Mouse (Mus musculus) stomach, embryonic 14.5 days (tissue): Measurements from ENCODE around the gene P2rx6. TPM values are rescaled to one million over a fixed set of nuclear protein-coding genes. Genes with fewer than 3 reads are reported as not detected.
A peak's percentile ranks its signal among the peaks of the same experiment; 100 is the strongest.

Experiments used
- ATAC-seq: fragments of 200-750 bp; cut with Nextera tagmentation; 2 replicates; pipeline ENCODE4 v1.8.0; 2017; ENCODE audit warnings: low read depth, moderate TSS enrichment; ENCODE audit not compliant: insufficient number of reproducible peaks, insufficient read depth, low FRiP score
- H3K27ac ChIP-seq: fragments of 300-500 bp; sonication (generic); 2 replicates; pipeline ENCODE4 v1.5.1; 2014; ENCODE audit warnings: mild to moderate bottlenecking, low read length, moderate library complexity, mixed read lengths
- H3K27me3 ChIP-seq: fragments of 300-500 bp; sonication (generic); 2 replicates; pipeline ENCODE4 v1.6.1; 2014; ENCODE audit warnings: low read length, control low read depth, mixed read lengths; ENCODE audit not compliant: control insufficient read depth, insufficient read depth
- H3K36me3 ChIP-seq: fragments of 300-500 bp; sonication (generic); 2 replicates; pipeline ENCODE4 v1.6.1; 2014; ENCODE audit warnings: mild to moderate bottlenecking, control low read depth, low read length, moderate library complexity, mixed read lengths; ENCODE audit not compliant: control insufficient read depth, insufficient read depth
- H3K4me1 ChIP-seq: fragments of 300-500 bp; sonication (generic); 2 replicates; pipeline ENCODE4 v1.6.1; 2014; ENCODE audit warnings: low read length, control low read depth, mixed read lengths; ENCODE audit not compliant: control insufficient read depth, insufficient read depth
- H3K4me2 ChIP-seq: fragments of 300-500 bp; sonication (generic); replicated peaks from 2 replicates; pipeline ENCODE4 v1.6.1; 2014; ENCODE audit warnings: low read depth, low read length, control low read depth
- H3K4me3 ChIP-seq: fragments of 300-500 bp; sonication (generic); 2 replicates; pipeline ENCODE4 v1.5.1; 2014; ENCODE audit warnings: low read depth, low read length, control low read depth
- H3K9ac ChIP-seq: fragments of 300-500 bp; sonication (generic); replicated peaks from 2 replicates; pipeline ENCODE4 v1.6.1; 2014; ENCODE audit warnings: low read depth, mild to moderate bottlenecking, control low read depth, low read length, moderate library complexity, mixed read lengths
- H3K9me3 ChIP-seq: fragments of 300-500 bp; sonication (generic); 2 replicates; pipeline ENCODE4 v1.6.1; 2016; ENCODE audit warnings: low read depth, low read length, control low read depth; ENCODE audit not compliant: control insufficient read depth
- WGBS: fragments of 180-500 bp; shearing (Covaris S2); extraction: QIAGEN DNeasy Blood & Tissue Kit; methylation state at CpG from one replicate; pipeline ENCODE4 v1.1.7; 2014; 5-methylcytosine and 5-hydroxymethylcytosine counted together
- polyA plus RNA-seq: library from polyadenylated mRNA; unstranded; fragments of >200 nt; fragmentation: Nextera tagmentation; extraction: Ambion mirVana; gene quantifications from 2 replicates; pipeline ENCODE4 v1.2.1, GENCODE M21; 2014

Gene P2rx6
- polyA plus RNA-seq, 1 experiment from 2014 or later: 0.93 TPM

GRCm38 (mm10) chr16:17564771-17565170 is 3.1 kb downstream of the P2rx6 start:
- Histone ChIP-seq H3K9me3 (no peaks in the 10 kb centered on the region), H3K27ac (no peak overlapping the region), H3K9ac (no peak overlapping the region), H3K4me1 (peaks cover 21% of the 10 kb centered on the region), H3K36me3 (no peaks in the 10 kb centered on the region), H3K4me2 (no peak overlapping the region), H3K27me3 (no peaks in the 10 kb centered on the region), H3K4me3 (no peak overlapping the region)
- 60% methylated on average over 3 of the region's 3 CpGs for WGBS
- no peak for ATAC-seq

GRCm38 (mm10) chr16:17566186-17566585 is 4.5 kb downstream of the P2rx6 start:
- H3K4me1 ChIP-seq: peaks cover 12% of the 10 kb centered on the region
- H3K27me3 ChIP-seq: no peaks in the 10 kb centered on the region
- H3K4me3 ChIP-seq: no peak overlapping the region
- H3K36me3 ChIP-seq: no peaks in the 10 kb centered on the region
- ATAC-seq: no peak
- no peak overlapping the region for H3K9ac ChIP-seq
- H3K9me3 ChIP-seq: no peaks in the 10 kb centered on the region
- no peak overlapping the region for H3K27ac ChIP-seq
- WGBS: 20% methylated on average over 4 of the region's 4 CpGs
- H3K4me2 ChIP-seq: no peak overlapping the region

GRCm38 (mm10) chr16:17575870-17576824 is 14.5 kb downstream of the P2rx6 start:
- peak; percentile 76 for ATAC-seq
- no peaks in the 10 kb centered on the region for H3K9me3 ChIP-seq
- 0 out of 2 replicates have a peak overlapping the region, but pooled peaks have one; percentile 18 for H3K9ac ChIP-seq
- H3K36me3 ChIP-seq: no peaks in the 10 kb centered on the region
- 14% methylated on average over 45 of the region's 45 CpGs for WGBS
- H3K27ac ChIP-seq: no peak overlapping the region
- peak overlapping the region; percentile 80 for H3K4me2 ChIP-seq
- H3K4me3 ChIP-seq: peak overlapping the region; percentile 55
- H3K4me1 ChIP-seq: peaks cover 4% of the 10 kb centered on the region; the same call in 1 of the 2 replicates
- H3K27me3 ChIP-seq: peaks cover 11% of the 10 kb centered on the region; the same call in 1 of the 2 replicates

DNA sequence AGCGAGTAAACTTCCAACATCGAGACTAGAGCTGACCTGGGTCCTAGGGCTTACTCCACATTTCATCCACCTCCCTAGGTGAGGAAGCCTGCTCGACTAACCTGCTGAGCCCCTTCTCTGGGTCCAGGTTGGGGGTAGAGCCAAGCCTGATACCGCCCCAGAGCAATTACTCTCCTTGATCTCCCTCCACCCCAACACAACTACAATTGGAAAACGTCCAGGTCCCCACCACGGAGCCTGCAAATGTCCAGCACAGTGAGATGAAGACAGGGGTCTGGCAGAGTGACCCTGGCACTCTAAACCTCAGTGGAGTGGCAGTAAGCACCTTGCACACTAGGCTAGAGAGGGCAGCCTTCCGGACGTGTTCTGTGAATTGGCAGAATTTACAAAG is 15.1 kb downstream of the P2rx6 start:
- 0 out of 2 replicates have a peak overlapping the region, but pooled peaks have one; percentile 18 for H3K9ac ChIP-seq
- H3K27me3 ChIP-seq: peaks cover 11% of the 10 kb centered on the region; the same call in 1 of the 2 replicates
- H3K27ac ChIP-seq: no peak overlapping the region
- H3K4me1 ChIP-seq: peaks cover 4% of the 10 kb centered on the region; the same call in 1 of the 2 replicates
- peak overlapping the region; percentile 55 for H3K4me3 ChIP-seq
- no peaks in the 10 kb centered on the region for H3K9me3 ChIP-seq
- H3K36me3 ChIP-seq: no peaks in the 10 kb centered on the region
- WGBS: 17% methylated on average over 8 of the region's 8 CpGs
- peak overlapping the region; percentile 80 for H3K4me2 ChIP-seq
- ATAC-seq: no peak

DNA sequence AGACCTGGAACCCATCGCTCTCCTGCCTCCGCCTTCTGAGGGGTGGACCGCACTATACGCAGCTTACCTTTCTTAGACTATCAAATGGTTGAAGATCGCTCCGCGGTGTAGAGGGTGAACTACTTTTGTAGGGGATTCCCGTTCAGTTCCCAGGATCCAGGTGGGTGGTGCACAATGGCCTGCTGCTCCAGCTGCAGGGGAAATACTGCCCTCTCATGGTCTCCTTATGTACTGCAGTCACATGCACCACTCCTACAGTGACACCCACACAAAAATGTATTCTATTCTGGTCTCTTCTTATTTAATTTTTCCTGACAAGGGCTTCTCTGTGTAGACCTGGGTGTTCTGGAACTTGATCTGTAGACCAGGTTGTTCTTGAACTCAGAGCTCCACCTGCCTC is 21.4 kb downstream of the P2rx6 start, which contains the start of gene Slc7a4:
Slc7a4 (minus strand) TSS at position 151 of the 400 bp plus-strand sequence.
- Histone ChIP-seq H3K9me3 (no peaks in the 10 kb centered on the region), H3K36me3 (no peaks in the 10 kb centered on the region), H3K4me2 (no peak within 1 kb of the TSS), H3K9ac (no peak within 1 kb of the TSS), H3K4me3 (no peak within 1 kb of the TSS), H3K27me3 (no peaks in the 10 kb centered on the region), H3K27ac (no peak within 1 kb of the TSS), H3K4me1 (no peaks in the 10 kb centered on the region)
- 22% methylated on average over 8 of the region's 8 CpGs for WGBS
- no peak for ATAC-seq

DNA sequence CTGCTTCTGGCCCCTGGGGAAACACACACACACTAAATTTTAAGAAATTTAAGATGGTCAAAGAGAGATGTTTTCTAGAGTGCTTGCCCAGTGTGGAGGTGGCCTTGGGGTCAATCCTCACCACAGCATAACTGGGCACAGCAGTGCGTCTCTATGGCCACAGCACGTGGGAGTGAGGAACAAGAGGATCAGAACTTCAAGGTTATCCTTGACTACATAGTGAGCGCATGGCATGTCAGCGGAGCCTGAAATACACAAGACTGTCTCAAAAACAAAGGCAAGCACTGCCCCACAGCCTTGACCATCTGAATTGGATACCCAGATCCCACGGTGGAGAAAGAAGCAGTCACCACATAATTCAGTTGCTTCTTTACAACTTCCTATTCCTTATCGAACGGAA is 22.9 kb downstream of the P2rx6 start:
- H3K27ac ChIP-seq: no peak overlapping the region
- H3K4me2 ChIP-seq: no peak overlapping the region
- WGBS: 85% methylated on average over 7 of the region's 7 CpGs
- no peaks in the 10 kb centered on the region for H3K4me1 ChIP-seq
- ATAC-seq: no peak
- no peak overlapping the region for H3K9ac ChIP-seq
- H3K9me3 ChIP-seq: no peaks in the 10 kb centered on the region
- no peaks in the 10 kb centered on the region for H3K27me3 ChIP-seq
- no peaks in the 10 kb centered on the region for H3K36me3 ChIP-seq
- H3K4me3 ChIP-seq: no peak overlapping the region

DNA sequence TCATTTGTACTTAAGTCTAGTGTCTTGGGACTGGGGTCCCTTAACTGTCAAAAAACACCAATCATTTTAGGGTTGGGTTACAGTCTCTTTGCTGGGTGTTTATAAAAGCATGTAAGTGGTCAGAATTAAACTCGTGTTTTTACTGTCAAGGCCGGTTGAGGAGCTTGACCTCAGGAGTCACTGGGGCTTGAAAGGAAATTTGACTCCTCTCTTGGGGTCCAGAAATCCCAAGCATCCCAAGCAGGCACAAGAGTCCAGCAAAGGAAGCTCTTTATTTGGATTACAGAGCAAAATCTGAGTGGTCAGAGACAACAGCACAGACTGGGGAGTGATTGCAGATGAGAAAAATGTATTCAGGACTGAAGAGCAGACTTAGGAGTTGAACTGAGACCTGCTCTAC is 29.0 kb downstream of the P2rx6 start:
- no peaks in the 10 kb centered on the region for H3K36me3 ChIP-seq
- H3K27ac ChIP-seq: no peak overlapping the region
- H3K4me3 ChIP-seq: no peak overlapping the region
- no peaks in the 10 kb centered on the region for H3K27me3 ChIP-seq
- ATAC-seq: no peak
- H3K4me2 ChIP-seq: no peak overlapping the region
- no peak overlapping the region for H3K9ac ChIP-seq
- H3K9me3 ChIP-seq: no peaks in the 10 kb centered on the region
- no peaks in the 10 kb centered on the region for H3K4me1 ChIP-seq
- WGBS: 22% methylated on average over 2 of the region's 2 CpGs

DNA sequence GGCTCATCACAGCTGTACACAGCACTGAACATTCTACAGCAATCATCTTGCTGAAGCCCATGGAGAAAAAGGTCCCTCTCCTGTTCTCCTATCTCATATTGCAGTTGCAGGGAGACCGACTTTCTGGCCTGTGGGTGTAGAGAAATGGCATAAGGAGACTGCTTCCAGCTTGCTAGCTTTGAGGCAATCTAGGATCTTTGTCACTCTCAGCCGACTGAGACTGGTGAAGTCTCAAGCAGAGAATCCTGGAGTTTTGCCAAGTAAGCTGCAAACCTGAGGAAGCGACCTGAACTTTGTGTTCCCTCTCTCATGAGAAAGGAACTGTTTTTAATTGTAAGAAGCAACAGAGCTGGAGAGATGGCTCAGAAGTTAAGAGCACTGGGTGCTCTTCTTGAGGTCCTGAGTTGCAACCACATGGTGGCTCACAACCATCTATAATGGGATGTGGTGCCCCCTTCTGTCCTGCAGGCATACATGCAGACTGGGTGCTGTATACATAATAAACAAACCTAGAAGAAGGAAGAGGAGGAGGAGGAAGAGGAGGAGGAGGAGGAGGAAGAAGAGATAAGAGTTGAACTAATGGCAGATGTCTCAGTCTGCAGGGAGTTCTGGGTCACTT is 39.4 kb downstream of the P2rx6 start:
- ATAC-seq: no peak
- Histone ChIP-seq H3K9ac (no peak overlapping the region), H3K36me3 (no peaks in the 10 kb centered on the region), H3K4me3 (no peak overlapping the region), H3K9me3 (no peaks in the 10 kb centered on the region), H3K4me1 (no peaks in the 10 kb centered on the region), H3K27me3 (no peaks in the 10 kb centered on the region), H3K27ac (no peak overlapping the region), H3K4me2 (no peak overlapping the region)
- whole genome bisulfite sequencing: 56% methylated on average over 3 of the region's 3 CpGs
